Mouse (Mus musculus) forebrain, embryonic 15.5 days (tissue): Measurements from ENCODE around the gene 1700042G07Rik. TPM values are rescaled to one million over a fixed set of nuclear protein-coding genes. Genes with fewer than 3 reads are reported as not detected.

Experiments used
- ATAC-seq: fragments of 200-750 bp; cut with Nextera tagmentation; replicated peaks from 2 replicates; pipeline ENCODE4 v1.8.0; 2017; ENCODE audit warnings: mild to moderate bottlenecking, moderate TSS enrichment, moderate library complexity
- H3K27ac ChIP-seq: fragments of 300-500 bp; sonication (generic); replicated peaks from 2 replicates; pipeline ENCODE4 v1.5.1; 2015; ENCODE audit warnings: mild to moderate bottlenecking, inconsistent platforms
- H3K27me3 ChIP-seq: fragments of 300-500 bp; sonication (generic); 2 replicates; pipeline ENCODE4 v1.6.1; 2015; ENCODE audit warnings: inconsistent platforms
- H3K36me3 ChIP-seq: fragments of 300-500 bp; sonication (generic); 2 replicates; pipeline ENCODE4 v1.6.1; 2015; ENCODE audit warnings: mild to moderate bottlenecking, inconsistent platforms
- H3K4me1 ChIP-seq: fragments of 300-500 bp; sonication (generic); 2 replicates; pipeline ENCODE4 v1.6.1; 2015; ENCODE audit warnings: inconsistent platforms
- H3K4me2 ChIP-seq: fragments of 300-500 bp; sonication (generic); replicated peaks from 2 replicates; pipeline ENCODE4 v1.6.1; 2015; ENCODE audit warnings: mild to moderate bottlenecking, inconsistent platforms
- H3K4me3 ChIP-seq: fragments of 300-500 bp; sonication (generic); 2 replicates; pipeline ENCODE4 v1.5.1; 2015; ENCODE audit warnings: mild to moderate bottlenecking, inconsistent platforms
- H3K9ac ChIP-seq: fragments of 300-500 bp; sonication (generic); replicated peaks from 2 replicates; pipeline ENCODE4 v1.6.1; 2015; ENCODE audit warnings: mild to moderate bottlenecking, inconsistent platforms
- H3K9me3 ChIP-seq: fragments of 300-500 bp; sonication (generic); 2 replicates; pipeline ENCODE4 v1.6.1; 2016; ENCODE audit warnings: inconsistent platforms
- WGBS: fragments of 180-500 bp; shearing (Covaris S2); methylation state at CpG from one replicate; pipeline ENCODE4 v1.1.7; 2015; ENCODE audit warnings: mixed read lengths; 5-methylcytosine and 5-hydroxymethylcytosine counted together
- polyA plus RNA-seq: library from polyadenylated mRNA; unstranded; fragments of >200 nt; fragmentation: Nextera tagmentation; extraction: Ambion mirVana; gene quantifications from 2 replicates; pipeline ENCODE4 v1.2.1, GENCODE M21; 2015

1700042G07Rik gene
- polyA plus RNA-seq, 1 experiment from 2014 or later, result not detected

DNA sequence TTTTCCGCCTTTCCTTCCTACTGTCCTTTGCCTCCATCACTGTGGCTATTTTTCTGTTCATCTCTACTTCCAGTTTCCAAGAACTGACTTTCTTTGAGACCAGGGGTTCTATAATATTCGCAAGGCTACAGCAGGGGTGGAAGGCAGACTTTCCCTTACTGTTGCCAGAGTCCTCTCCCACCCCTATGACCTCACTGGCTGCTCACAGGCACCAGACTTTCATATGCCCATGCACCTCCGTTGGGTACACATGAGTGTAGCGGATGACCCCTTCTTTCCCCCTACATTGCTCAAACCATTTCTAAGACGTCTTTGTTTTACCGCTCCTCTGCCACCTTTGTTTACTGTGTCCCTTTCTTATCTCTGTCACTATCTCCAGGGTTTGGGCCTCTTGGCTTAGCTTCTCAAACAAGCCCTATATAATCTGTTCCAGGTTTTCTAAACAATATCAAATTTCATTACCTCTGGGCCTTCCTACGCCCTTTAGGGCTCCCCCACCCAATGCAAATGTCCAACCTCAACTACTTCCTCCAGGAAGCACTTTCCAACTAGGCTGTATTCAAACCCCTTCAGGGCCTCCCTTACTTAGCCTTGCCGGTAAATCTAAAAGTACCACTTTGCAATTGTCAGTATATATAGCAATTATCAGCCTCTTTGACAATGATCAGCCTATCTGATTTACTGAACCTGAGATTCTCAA, 7.3 kb upstream of the 1700042G07Rik start:
- H3K9me3 ChIP-seq, result no peaks in the 10 kb centered on the region
- no peaks in the 10 kb centered on the region for H3K4me1 ChIP-seq
- no peak overlapping the region for H3K4me3 ChIP-seq
- no peak overlapping the region for H3K4me2 ChIP-seq
- 80% methylated on average over 8 of the region's 8 CpGs for WGBS
- H3K27ac ChIP-seq, result no peak overlapping the region
- H3K36me3 ChIP-seq, result no peaks in the 10 kb centered on the region
- no peaks in the 10 kb centered on the region for H3K27me3 ChIP-seq
- no peak for ATAC-seq
- no peak overlapping the region for H3K9ac ChIP-seq

DNA sequence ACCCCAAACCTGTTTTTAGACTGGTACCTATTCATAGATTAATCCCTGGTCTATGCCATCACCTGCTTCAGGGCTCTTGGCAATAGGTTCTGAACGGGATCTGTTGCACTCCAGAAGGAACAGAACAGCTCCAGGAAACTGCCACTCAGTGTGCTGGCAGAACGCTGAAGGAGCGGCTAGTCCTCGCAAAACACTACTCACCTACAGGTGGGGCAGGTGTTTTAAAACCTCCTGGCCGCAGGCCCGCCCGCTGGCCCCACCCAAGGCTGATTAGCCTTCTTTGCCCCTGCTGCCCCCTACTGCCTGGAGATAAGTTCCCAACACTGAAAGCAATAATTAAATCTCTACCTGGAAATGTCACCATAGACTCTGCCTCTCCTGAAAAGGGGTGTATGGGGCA, 5.8 kb upstream of the 1700042G07Rik start, which contains the start of gene Tspan1:
TSS of gene Tspan1 (minus strand) at position 198 of the 400 bp plus-strand sequence.
- no peaks in the 10 kb centered on the region for H3K27me3 ChIP-seq
- no peak within 1 kb of the TSS for H3K27ac ChIP-seq
- no peaks in the 10 kb centered on the region for H3K9me3 ChIP-seq
- H3K4me3 ChIP-seq, result no peak within 1 kb of the TSS
- no peaks in the 10 kb centered on the region for H3K4me1 ChIP-seq
- WGBS, result 28% methylated on average over 7 of the region's 7 CpGs
- ATAC-seq, result no peak
- no peak within 1 kb of the TSS for H3K9ac ChIP-seq
- no peak within 1 kb of the TSS for H3K4me2 ChIP-seq
- no peaks in the 10 kb centered on the region for H3K36me3 ChIP-seq

DNA sequence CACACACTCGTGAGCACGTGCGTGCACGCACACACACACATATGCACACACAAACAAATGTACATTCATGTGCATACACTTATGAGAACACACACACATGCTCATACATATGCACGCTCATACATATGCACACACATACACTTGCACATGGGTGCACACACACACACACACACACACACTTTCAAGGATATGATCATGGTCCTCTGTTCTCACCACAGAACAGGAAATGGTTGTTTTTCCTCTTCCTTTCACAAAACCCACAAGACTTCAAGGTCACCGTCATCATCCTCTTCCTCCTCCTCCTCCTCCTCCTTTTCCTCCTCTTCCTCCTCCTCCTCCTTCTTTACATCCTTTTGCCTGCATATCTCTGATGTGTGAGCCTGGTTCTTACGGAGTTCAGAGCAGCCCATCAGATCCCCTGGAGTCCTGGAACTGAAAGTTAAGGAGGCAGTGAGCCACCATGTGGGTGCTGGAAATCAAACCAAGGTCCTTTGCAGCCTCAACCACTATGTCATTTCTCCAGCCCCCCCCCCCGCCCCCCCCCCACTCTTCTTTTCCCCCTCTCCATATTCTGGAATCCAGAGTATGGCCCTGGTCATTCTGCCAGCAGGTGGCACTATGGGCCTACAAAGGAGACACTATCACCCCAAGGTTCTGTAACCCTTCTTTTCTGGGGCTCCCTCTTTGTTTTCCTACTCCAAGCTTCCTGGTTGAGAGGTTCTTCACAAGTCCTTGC, 4.4 kb upstream of the 1700042G07Rik start:
- peak; percentile 75 for ATAC-seq
- H3K4me2 ChIP-seq, result no peak overlapping the region
- 87% methylated on average over 7 of the region's 8 CpGs for WGBS

DNA sequence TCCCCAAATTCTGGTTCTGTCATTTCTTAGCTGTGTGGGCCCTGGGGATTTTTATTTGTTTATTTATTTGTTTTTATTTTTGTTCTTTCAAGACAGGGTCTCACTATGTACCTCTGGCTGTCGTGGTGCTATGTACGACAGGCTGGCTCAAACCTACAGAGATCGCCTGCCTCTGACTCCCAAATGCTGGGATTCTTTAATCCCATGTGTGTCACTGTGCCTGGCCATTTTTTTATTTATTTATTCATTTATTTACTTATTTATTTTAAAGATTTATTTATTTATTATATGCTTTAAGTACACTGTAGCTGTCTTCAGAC, 3.9 kb upstream of the 1700042G07Rik start:
- H3K27ac ChIP-seq, result no peak overlapping the region
- ATAC-seq, result peak; percentile 23; the same call in 1 of the 2 replicates
- no peaks in the 10 kb centered on the region for H3K27me3 ChIP-seq
- no peaks in the 10 kb centered on the region for H3K9me3 ChIP-seq
- no peaks in the 10 kb centered on the region for H3K4me1 ChIP-seq
- H3K36me3 ChIP-seq, result no peaks in the 10 kb centered on the region
- no peak overlapping the region for H3K4me3 ChIP-seq
- WGBS, result 68% methylated on average over 3 of the region's 3 CpGs
- no peak overlapping the region for H3K9ac ChIP-seq
- H3K4me2 ChIP-seq, result no peak overlapping the region

More for the DNA sequence above, 4.4 kb upstream of the 1700042G07Rik start:
- H3K27ac ChIP-seq, result no peak overlapping the region
- no peak overlapping the region for H3K9ac ChIP-seq
- H3K36me3 ChIP-seq, result no peaks in the 10 kb centered on the region
- no peak overlapping the region for H3K4me3 ChIP-seq
- H3K27me3 ChIP-seq, result no peaks in the 10 kb centered on the region
- no peaks in the 10 kb centered on the region for H3K4me1 ChIP-seq
- H3K9me3 ChIP-seq, result no peaks in the 10 kb centered on the region

DNA sequence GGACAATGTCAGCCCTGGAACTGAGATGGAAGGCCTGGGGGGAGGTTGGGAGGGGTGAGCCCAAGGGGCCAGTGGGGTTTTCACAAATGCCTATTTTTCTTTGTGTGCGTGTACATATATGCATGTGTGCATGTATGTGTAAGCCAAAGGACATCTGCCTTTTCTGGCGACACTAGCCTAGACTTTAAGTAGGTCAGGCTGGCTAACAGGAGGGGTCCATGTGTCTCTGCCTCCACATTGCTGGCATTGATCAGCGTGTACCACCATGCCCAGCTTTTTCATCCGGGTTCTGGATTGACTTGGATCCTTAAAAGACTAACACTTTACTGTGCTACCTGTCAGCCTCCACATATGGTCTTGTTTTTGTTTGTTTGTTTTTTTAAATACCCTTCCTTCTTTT, 580 bp downstream of the 1700042G07Rik start:
- Histone ChIP-seq H3K36me3 (no peaks in the 10 kb centered on the region), H3K9me3 (no peaks in the 10 kb centered on the region), H3K27me3 (no peaks in the 10 kb centered on the region), H3K4me3 (no peak overlapping the region), H3K4me1 (peaks cover 26% of the 10 kb centered on the region), H3K27ac (no peak overlapping the region), H3K4me2 (no peak overlapping the region), H3K9ac (no peak overlapping the region)
- no peak for ATAC-seq
- WGBS, result 88% methylated on average over 4 of the region's 4 CpGs

DNA sequence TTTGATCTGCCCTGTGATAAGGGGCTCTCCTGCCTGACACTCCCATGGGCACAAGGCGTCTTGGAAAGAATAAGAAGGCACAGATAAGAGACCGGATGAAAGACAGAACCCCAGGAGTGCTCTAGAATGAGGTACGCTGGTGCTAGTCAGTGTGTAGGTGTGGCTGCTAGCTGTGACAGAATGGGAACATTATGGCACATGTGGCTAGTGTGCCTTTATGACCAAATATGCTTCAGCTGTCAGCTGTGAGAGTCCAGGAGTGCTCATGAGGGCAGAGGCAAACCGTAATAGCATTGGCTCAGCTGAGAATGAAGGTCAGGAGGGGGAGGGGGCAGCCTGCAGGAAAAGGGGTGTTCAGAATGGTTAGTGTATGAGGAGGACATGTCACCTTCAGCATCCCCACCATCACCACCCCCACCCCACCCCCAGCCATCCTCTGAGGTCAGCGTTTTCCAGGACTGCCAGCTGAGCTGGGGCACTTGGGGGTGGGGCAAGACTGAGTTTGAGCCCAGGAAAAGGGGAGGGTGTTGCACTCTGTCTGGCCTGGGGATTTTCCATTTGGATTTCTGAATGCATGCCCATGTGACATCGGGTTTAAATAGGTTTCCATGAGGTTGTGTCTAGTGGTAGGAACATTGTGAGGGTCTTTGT, 1.4 kb downstream of the 1700042G07Rik start:
- Histone ChIP-seq H3K36me3 (no peaks in the 10 kb centered on the region), H3K9ac (no peak overlapping the region), H3K4me1 (peaks cover 26% of the 10 kb centered on the region), H3K27me3 (no peaks in the 10 kb centered on the region), H3K4me3 (no peak overlapping the region), H3K9me3 (no peaks in the 10 kb centered on the region), H3K27ac (no peak overlapping the region), H3K4me2 (no peak overlapping the region)
- WGBS, result 45% methylated on average over 6 of the region's 6 CpGs
- no peak for ATAC-seq

DNA sequence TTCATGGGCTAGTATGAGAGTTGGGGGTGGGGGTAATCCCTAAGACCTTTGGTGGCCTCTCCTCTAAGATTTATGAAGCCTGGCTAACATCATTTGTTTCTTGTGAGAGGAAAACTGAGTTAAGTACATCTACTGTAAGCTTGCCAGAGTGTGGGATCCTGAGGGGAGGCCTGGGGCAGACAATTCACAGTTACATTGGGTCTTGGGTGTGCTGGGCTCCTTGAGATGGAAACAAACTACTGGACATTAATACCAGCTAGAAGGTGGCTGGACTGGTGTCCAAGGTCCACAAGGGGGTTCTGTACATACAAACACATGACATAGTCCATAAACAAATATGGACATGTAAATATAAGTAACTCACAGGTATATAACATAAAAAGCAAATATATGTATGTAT, 2.0 kb downstream of the 1700042G07Rik start:
- Histone ChIP-seq H3K36me3 (no peaks in the 10 kb centered on the region), H3K9ac (no peak overlapping the region), H3K4me2 (no peak overlapping the region), H3K9me3 (no peaks in the 10 kb centered on the region), H3K4me1 (peaks cover 26% of the 10 kb centered on the region), H3K4me3 (no peak overlapping the region), H3K27me3 (no peaks in the 10 kb centered on the region), H3K27ac (no peak overlapping the region)
- no peak for ATAC-seq

DNA sequence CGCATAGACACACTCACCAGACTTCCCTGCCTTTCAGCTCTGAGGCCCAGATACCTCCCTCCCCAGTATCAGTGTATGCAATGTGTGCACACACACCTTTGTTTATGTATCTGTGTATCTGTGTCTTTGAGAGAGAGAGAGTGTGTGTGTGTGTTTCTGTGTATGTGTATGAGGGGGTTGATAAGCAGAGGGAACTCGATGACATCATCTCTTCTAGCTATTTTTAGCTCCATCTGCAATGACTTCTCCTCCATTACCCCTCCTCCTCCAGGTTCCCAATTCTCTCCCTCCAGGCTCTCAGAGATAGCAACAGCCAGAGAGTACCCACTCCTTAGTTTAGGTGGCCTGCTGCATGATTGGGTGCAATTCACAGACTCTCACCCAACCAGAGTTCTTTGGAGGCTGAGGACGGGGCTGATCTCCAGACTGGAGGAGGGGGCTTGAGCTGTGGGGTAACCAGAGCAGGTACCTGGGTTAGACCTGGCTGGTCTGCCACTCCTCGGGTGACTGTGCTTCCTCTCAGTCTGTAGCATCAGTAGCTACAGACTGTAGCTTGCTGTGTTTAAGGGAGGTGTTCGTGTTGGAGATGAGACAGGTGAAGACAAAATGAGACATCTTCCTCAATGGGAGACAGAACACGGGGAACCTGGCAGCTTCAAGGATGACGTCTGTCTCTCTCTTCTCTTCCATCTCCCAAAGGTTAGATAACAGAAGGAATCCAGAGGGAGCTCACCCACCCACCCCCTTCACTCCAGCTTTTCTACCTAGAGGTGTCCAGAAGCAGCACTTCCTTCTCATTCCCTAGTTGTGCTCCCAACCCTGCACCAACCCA, 2.8 kb downstream of the 1700042G07Rik start:
- Histone ChIP-seq H3K9ac (no peak overlapping the region; the same call in 1 of the 2 replicates), H3K36me3 (no peaks in the 10 kb centered on the region), H3K4me1 (peaks cover 26% of the 10 kb centered on the region), H3K4me2 (no peak overlapping the region; the same call in 1 of the 2 replicates), H3K27me3 (no peaks in the 10 kb centered on the region), H3K4me3 (no peak overlapping the region), H3K9me3 (no peaks in the 10 kb centered on the region), H3K27ac (peak overlapping the region; percentile 51)
- peak; percentile 47; the same call in 1 of the 2 replicates for ATAC-seq
- WGBS, result 74% methylated on average over 7 of the region's 7 CpGs

DNA sequence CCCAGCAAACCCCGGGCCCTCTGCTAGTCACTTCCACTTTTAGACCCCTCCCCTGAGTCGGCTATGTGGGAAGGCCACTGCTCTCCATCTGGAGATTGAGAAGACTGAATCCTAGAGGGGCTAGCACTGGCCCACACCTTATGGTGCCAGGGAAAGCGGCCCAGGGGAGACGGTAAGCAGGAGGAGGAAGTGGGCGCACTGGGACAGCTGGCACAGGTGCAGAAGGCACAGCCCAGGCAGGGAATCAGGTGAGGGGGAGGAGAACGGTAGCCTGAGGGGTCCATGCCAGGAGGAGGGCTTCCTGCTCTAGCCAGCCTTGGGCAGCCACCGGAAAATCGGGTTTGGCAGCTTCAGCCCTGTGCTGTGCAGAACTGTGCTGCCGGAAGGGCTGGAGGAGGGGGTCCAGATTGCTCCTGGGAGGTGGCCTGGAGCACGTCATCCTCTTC, 3.4 kb downstream of the 1700042G07Rik start:
- 20% methylated on average over 10 of the region's 10 CpGs for WGBS
- Histone ChIP-seq H3K4me1 (peaks cover 26% of the 10 kb centered on the region), H3K4me2 (peak overlapping the region; percentile 31), H3K27me3 (no peaks in the 10 kb centered on the region), H3K9me3 (no peaks in the 10 kb centered on the region), H3K27ac (peak overlapping the region; percentile 51), H3K9ac (no peak overlapping the region; the same call in 1 of the 2 replicates), H3K36me3 (no peaks in the 10 kb centered on the region), H3K4me3 (no peak overlapping the region; the same call in 1 of the 2 replicates)
- peak; percentile 84 for ATAC-seq

DNA sequence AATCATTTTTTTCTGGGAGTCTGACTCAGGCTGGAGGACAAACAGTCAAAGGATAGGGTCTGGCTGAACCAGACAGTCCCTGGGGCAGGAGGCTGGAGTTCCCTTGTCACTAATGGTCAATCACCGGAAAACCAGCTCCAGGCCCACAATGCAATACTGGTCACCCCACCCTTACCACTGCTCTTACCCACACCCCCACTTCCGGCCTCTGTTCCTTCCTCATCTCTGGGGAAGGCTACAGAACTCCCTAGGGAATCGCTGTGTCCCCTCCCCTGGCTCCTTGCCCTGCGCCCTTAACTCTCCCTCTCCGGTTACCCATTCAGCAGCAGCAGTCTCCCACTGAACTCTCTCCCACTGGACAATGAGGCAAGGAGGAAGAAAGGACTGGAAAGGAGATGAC, 4.0 kb downstream of the 1700042G07Rik start:
- H3K27ac ChIP-seq, result no peak overlapping the region; the same call in 1 of the 2 replicates
- no peaks in the 10 kb centered on the region for H3K36me3 ChIP-seq
- peaks cover 26% of the 10 kb centered on the region for H3K4me1 ChIP-seq
- H3K9me3 ChIP-seq, result no peaks in the 10 kb centered on the region
- H3K4me2 ChIP-seq, result peak overlapping the region; percentile 31; the same call in 1 of the 2 replicates
- ATAC-seq, result no peak
- 37% methylated on average over 5 of the region's 5 CpGs for WGBS
- H3K4me3 ChIP-seq, result no peak overlapping the region
- no peak overlapping the region for H3K9ac ChIP-seq
- H3K27me3 ChIP-seq, result no peaks in the 10 kb centered on the region

DNA sequence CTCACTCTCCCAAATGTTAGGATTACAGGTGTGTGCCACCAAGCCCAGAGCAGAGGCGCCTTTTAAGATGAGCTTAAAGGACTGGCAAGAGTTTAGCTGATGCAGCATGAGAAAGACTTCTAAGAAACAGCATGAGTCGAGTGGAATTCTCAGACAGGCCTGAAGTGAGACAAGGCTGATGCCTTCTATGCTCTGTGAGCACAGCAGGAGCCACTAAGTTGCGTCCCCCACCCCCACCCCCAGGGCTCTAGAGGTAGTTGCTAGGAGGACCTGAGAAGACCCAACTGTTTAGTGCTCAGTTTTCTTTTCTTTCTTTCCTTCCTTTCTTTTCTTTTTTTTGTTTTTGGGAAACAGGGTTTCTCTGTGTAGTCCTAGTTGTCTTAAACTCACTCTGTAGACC, 8.9 kb downstream of the 1700042G07Rik start:
- no peak overlapping the region for H3K27ac ChIP-seq
- ATAC-seq, result no peak
- 20% methylated on average over 3 of the region's 3 CpGs for WGBS

More for the DNA sequence above, 8.9 kb downstream of the 1700042G07Rik start:
- no peak overlapping the region for H3K4me3 ChIP-seq
- no peaks in the 10 kb centered on the region for H3K27me3 ChIP-seq
- H3K36me3 ChIP-seq, result no peaks in the 10 kb centered on the region
- H3K4me2 ChIP-seq, result no peak overlapping the region
- no peaks in the 10 kb centered on the region for H3K9me3 ChIP-seq
- H3K4me1 ChIP-seq, result peaks cover 8% of the 10 kb centered on the region; the same call in 1 of the 2 replicates
- H3K9ac ChIP-seq, result no peak overlapping the region
